Mouse (Mus musculus): ENCODE results near the gene Slf1. TPM values are rescaled to one million over a fixed set of nuclear protein-coding genes. Genes with fewer than 3 reads are reported as not detected.

Gene Slf1
- polyA plus RNA-seq, 1 experiment from 2014 or later = 56.9 TPM

DNA sequence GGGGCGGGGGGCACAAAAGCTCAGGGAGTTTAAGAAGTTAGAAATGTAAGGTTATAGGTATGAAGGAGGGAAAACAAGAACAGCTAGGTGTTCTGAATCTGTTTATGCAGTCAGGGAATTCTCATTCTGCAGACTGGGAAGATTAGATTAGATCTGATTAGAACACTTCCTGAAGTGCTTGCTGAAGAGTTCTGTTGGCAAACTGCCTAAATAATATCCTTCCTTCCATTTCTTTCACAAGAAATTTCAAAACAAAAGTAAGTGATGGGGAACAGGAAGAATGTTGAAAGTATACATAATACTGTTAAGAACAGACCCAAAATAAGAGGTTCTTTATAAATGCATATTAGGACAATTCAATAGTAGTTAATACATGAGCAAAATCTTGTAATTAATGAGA is 72.1 kb downstream of the Slf1 start:
- H3K27me3 ChIP-seq = no peaks in the 10 kb centered on the region
- H3K9me3 ChIP-seq = no peaks in the 10 kb centered on the region
- no peak overlapping the region for H3K9ac ChIP-seq (replicated peaks)
- peaks cover 15% of the 10 kb centered on the region for H3K36me3 ChIP-seq
- H3K27ac ChIP-seq = no peak overlapping the region
- WGBS = 91% methylated on average over 1 of the region's 1 CpGs
- H3K4me3 ChIP-seq (replicated peaks) = no peak overlapping the region
- no peak for ATAC-seq (ENCODE audit: insufficient number of reproducible peaks, insufficient read depth, low FRiP score, low TSS enrichment, low read depth)
- no peak overlapping the region for H3K4me2 ChIP-seq
- no peaks in the 10 kb centered on the region for H3K4me1 ChIP-seq (replicated peaks)

DNA sequence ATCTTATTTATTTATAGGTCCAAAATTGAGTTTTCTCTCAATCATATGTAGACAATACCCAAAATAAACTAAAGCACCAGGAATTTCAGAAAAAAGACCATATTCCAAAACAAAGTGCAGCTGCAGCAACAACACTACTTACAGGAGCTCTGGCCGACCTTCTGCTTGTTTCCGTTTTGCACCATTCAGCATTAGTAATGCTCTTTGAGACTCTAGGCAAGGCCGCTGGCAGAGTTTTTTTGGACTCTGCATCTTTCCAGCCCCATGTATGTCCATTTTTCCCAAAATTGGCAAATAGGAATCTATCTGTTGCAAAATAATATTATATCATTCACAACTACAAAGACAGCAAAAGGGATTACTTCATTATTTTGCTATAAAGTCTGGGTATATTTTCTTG is 85.5 kb downstream of the Slf1 start:
- Histone ChIP-seq H3K4me3 (replicated peaks) (no peak overlapping the region), H3K4me1 (replicated peaks) (no peaks in the 10 kb centered on the region), H3K36me3 (peaks cover 8% of the 10 kb centered on the region; the same call in 1 of the 2 replicates), H3K27me3 (no peaks in the 10 kb centered on the region), H3K9ac (replicated peaks) (no peak overlapping the region), H3K4me2 (no peak overlapping the region), H3K9me3 (no peaks in the 10 kb centered on the region), H3K27ac (no peak overlapping the region)
- WGBS = 92% methylated on average over 3 of the region's 3 CpGs
- ATAC-seq (ENCODE audit: insufficient number of reproducible peaks, insufficient read depth, low FRiP score, low TSS enrichment, low read depth) = no peak

DNA sequence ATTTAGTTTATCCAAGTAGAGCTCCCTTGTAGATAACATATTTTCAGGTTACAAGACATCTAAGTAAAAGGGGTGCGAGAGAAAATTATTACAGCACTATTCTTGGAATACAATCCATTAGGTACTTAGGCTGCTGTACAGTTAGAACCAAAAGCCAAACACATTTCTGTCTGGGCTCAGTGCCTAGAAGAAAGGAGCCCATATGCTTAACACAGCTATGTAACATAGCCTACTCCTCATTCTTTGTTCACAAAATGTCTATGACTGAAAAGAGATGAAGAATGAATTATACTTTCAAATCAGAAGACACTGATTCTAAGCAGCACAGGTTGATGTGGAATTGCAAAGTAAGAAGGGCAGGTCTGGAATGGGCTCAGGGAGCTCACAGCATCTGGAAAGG is 86.8 kb downstream of the Slf1 start:
- ATAC-seq (ENCODE audit: insufficient number of reproducible peaks, insufficient read depth, low FRiP score, low TSS enrichment, low read depth) = no peak
- H3K27me3 ChIP-seq = no peaks in the 10 kb centered on the region
- 90% methylated on average over 1 of the region's 1 CpGs for WGBS

DNA sequence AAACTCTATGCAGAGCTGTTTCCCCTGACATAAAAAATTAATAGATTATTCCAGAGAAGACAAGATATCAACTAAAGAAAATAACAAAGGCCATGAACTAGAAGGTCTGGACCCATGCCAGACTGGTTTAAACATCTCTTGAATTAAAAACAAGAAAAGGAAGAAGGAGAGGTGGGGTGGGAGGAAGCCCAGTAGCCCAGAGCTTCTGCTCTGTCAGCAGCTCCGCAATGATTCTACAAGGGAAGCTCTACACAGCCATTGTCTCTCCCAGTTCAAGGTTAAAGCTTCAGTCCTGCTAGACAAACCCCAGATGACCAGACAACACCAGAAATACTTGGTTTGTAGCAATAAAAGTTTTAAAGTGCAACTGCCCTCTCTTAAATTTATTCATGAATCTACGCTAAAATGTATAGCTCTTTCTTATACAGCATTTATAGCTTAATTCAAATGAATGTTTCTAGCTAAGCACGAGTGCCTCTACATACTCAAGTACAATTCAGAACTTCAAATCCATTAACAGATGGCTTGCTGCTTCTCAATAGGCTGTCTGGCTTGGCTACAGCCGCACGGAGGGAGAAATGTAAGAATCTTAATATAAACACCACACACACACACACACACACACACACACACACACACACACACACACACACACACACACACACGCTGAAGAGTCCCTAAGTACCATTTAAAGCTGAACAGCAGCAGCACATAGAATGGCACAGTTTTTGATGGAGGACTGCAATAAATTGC is 87.9 kb downstream of the Slf1 start:
- Histone ChIP-seq H3K27ac (no peak overlapping the region), H3K4me3 (replicated peaks) (no peak overlapping the region), H3K36me3 (peaks cover 8% of the 10 kb centered on the region; the same call in 1 of the 2 replicates), H3K4me1 (replicated peaks) (peaks cover 2% of the 10 kb centered on the region; the same call in 1 of the 2 replicates), H3K4me2 (no peak overlapping the region), H3K9ac (replicated peaks) (no peak overlapping the region), H3K27me3 (no peaks in the 10 kb centered on the region), H3K9me3 (no peaks in the 10 kb centered on the region)
- WGBS = 79% methylated on average over 6 of the region's 6 CpGs
- ATAC-seq (ENCODE audit: insufficient number of reproducible peaks, insufficient read depth, low FRiP score, low TSS enrichment, low read depth) = no peak

More for the DNA sequence above, 86.8 kb downstream of the Slf1 start:
- H3K9ac ChIP-seq (replicated peaks) = no peak overlapping the region
- H3K4me1 ChIP-seq (replicated peaks) = peaks cover 2% of the 10 kb centered on the region; the same call in 1 of the 2 replicates
- H3K4me2 ChIP-seq = no peak overlapping the region
- no peak overlapping the region for H3K27ac ChIP-seq
- no peak overlapping the region for H3K4me3 ChIP-seq (replicated peaks)
- H3K36me3 ChIP-seq = peaks cover 8% of the 10 kb centered on the region; the same call in 1 of the 2 replicates
- H3K9me3 ChIP-seq = no peaks in the 10 kb centered on the region

DNA sequence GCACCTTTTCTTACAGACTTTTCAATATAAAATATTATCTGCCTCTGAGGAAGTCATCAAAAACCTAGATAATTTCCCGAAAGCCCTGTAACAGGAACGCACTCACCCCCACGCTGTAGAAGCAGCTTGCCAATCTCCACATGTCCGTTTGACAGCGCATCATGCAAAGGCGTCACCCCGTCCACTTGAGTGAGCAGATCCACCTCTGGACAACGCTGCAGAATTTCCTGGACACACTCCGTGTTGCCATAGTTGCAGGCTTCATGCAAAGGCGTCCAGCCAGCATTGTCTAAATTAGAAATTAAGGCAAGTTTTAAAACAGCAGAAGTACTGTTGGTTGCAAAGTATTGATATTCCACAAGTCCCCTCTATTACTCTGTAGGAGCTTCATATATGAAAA is 88.9 kb downstream of the Slf1 start:
- Histone ChIP-seq H3K4me1 (replicated peaks) (peaks cover 2% of the 10 kb centered on the region; the same call in 1 of the 2 replicates), H3K27me3 (no peaks in the 10 kb centered on the region), H3K36me3 (peaks cover 12% of the 10 kb centered on the region; the same call in 1 of the 2 replicates), H3K9ac (replicated peaks) (no peak overlapping the region), H3K4me2 (no peak overlapping the region), H3K4me3 (replicated peaks) (no peak overlapping the region), H3K9me3 (no peaks in the 10 kb centered on the region), H3K27ac (no peak overlapping the region)
- 90% methylated on average over 10 of the region's 10 CpGs for WGBS
- ATAC-seq (ENCODE audit: insufficient number of reproducible peaks, insufficient read depth, low FRiP score, low TSS enrichment, low read depth) = no peak

DNA sequence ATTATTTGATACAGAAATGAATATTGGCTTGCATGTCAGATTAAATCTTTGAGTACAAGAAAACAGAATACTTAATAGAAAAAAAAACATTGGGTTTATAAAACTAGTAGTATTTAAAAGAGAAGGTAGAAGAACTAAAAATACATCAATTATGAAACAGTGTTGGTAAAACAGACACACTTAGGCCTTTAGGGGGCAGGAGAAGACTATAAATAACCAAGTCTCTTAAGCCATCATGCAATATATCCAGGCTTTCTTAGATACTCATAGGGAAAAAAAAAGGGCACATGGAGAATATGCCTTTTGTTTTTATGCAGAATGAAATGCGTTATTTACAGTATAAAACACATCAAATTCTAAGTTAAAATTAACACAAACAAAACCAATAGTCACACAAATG is 89.9 kb downstream of the Slf1 start:
- no peak for ATAC-seq (ENCODE audit: insufficient number of reproducible peaks, insufficient read depth, low FRiP score, low TSS enrichment, low read depth)
- H3K36me3 ChIP-seq = peaks cover 12% of the 10 kb centered on the region; the same call in 1 of the 2 replicates
- 100% methylated on average over 1 of the region's 1 CpGs for WGBS
- H3K9ac ChIP-seq (replicated peaks) = no peak overlapping the region
- H3K4me3 ChIP-seq (replicated peaks) = no peak overlapping the region
- H3K4me2 ChIP-seq = no peak overlapping the region
- H3K9me3 ChIP-seq = no peaks in the 10 kb centered on the region
- no peaks in the 10 kb centered on the region for H3K27me3 ChIP-seq
- H3K4me1 ChIP-seq (replicated peaks) = peaks cover 2% of the 10 kb centered on the region; the same call in 1 of the 2 replicates
- no peak overlapping the region for H3K27ac ChIP-seq

DNA sequence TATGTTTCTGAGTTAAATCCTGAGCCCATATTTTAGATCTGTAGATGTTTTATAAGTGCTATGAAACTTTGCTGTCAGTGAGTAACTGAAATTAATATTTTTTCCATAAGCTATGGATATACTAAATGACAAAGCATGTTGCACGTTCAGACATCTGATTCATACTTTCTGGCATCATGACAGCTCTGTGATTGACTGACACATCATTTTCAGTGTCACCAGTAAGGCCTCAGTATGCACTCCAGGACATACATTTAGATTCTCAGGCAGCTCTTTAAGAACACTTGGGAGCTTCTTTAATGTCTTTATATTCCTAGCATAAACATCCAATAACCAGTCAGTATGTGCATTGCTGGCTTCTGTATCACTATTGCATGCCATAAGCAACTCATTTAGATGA is 91.9 kb downstream of the Slf1 start:
- Histone ChIP-seq H3K4me1 (replicated peaks) (peaks cover 2% of the 10 kb centered on the region; the same call in 1 of the 2 replicates), H3K9me3 (no peaks in the 10 kb centered on the region), H3K36me3 (peaks cover 9% of the 10 kb centered on the region; the same call in 1 of the 2 replicates), H3K27me3 (no peaks in the 10 kb centered on the region), H3K9ac (replicated peaks) (no peak overlapping the region), H3K4me3 (replicated peaks) (no peak overlapping the region), H3K4me2 (no peak overlapping the region), H3K27ac (no peak overlapping the region)
- no peak for ATAC-seq (ENCODE audit: insufficient number of reproducible peaks, insufficient read depth, low FRiP score, low TSS enrichment, low read depth)
- WGBS = 78% methylated on average over 1 of the region's 1 CpGs

DNA sequence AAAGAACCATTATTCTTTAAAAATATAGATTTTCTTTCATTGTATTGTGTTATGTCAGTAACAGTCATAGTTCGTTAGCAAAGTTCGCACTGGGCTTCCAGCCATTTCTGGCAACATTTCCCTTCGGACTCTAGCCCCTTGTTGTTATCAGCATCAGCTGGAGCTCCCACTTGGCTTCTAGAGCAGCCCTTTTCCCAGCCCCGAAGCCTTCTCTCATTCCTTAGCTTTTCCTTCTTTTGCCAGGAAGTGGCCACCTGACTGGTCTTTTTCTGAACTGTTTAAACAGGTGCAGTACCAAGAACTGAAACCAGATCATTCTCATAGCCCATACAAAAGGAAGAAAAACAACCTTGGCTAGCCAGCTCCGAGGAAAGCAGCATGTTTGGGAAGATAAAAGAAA is 105.7 kb downstream of the Slf1 start:
- H3K27me3 ChIP-seq = no peaks in the 10 kb centered on the region
- no peaks in the 10 kb centered on the region for H3K4me1 ChIP-seq (replicated peaks)
- H3K4me3 ChIP-seq (replicated peaks) = no peak overlapping the region
- no peak for ATAC-seq (ENCODE audit: insufficient number of reproducible peaks, insufficient read depth, low FRiP score, low TSS enrichment, low read depth)
- H3K9ac ChIP-seq (replicated peaks) = no peak overlapping the region
- H3K9me3 ChIP-seq = no peaks in the 10 kb centered on the region
- no peak overlapping the region for H3K27ac ChIP-seq
- no peak overlapping the region for H3K4me2 ChIP-seq
- no peaks in the 10 kb centered on the region for H3K36me3 ChIP-seq
- WGBS = 78% methylated on average over 5 of the region's 5 CpGs

DNA sequence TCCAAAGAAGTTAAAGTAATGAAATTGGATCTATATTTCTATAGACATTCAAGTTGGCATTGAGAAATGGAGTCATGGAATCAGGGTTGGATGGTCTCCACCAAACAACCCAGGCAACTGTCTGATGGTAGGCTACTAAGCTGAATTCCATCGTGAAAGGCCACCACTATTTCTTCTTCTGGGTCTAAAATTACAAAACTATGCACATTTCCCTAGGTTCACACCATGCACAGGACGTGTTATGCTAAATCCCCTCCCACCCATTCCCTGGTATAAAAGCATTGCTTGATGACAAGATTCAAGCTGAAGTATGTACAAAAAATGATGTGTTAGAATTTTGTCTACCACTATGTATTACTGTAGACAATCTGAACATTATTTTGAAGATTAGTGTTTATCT is 116.4 kb downstream of the Slf1 start:
- H3K4me2 ChIP-seq = no peak overlapping the region
- ATAC-seq (ENCODE audit: insufficient number of reproducible peaks, insufficient read depth, low FRiP score, low TSS enrichment, low read depth) = no peak
- H3K9me3 ChIP-seq = no peaks in the 10 kb centered on the region
- H3K9ac ChIP-seq (replicated peaks) = no peak overlapping the region
- no peaks in the 10 kb centered on the region for H3K36me3 ChIP-seq
- H3K4me1 ChIP-seq (replicated peaks) = no peaks in the 10 kb centered on the region
- H3K27ac ChIP-seq = no peak overlapping the region
- H3K27me3 ChIP-seq = no peaks in the 10 kb centered on the region
- 80% methylated on average over 2 of the region's 2 CpGs for WGBS
- H3K4me3 ChIP-seq (replicated peaks) = no peak overlapping the region

DNA sequence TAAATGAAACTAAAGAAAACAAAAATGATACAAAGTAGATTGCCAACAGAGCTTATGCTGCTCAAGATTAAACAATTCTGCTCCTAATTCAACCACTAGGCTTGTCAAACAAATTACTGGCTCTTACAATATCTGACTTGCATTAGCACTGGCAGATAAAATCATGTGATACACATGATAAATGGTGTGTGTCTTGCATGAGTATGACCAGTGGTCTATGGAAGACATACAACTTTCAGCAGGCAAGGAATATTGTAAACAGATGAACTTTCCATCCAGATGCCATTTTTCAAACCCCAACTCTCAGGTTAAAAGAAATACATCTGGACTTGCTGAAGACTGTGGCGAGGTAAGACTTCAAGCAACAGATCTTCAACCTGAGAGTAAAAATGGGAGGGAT is 131.6 kb downstream of the Slf1 start:
- 62% methylated on average over 1 of the region's 1 CpGs for WGBS
- H3K27me3 ChIP-seq = no peaks in the 10 kb centered on the region
- peaks cover 14% of the 10 kb centered on the region; the same call in 1 of the 2 replicates for H3K4me1 ChIP-seq (replicated peaks)
- peak overlapping the region; percentile 29; the same call in 1 of the 2 replicates for H3K27ac ChIP-seq
- no peak overlapping the region for H3K9ac ChIP-seq (replicated peaks)
- H3K4me2 ChIP-seq = no peak overlapping the region
- H3K4me3 ChIP-seq (replicated peaks) = no peak overlapping the region
- no peaks in the 10 kb centered on the region for H3K36me3 ChIP-seq
- H3K9me3 ChIP-seq = no peaks in the 10 kb centered on the region
- no peak for ATAC-seq (ENCODE audit: insufficient number of reproducible peaks, insufficient read depth, low FRiP score, low TSS enrichment, low read depth)

DNA sequence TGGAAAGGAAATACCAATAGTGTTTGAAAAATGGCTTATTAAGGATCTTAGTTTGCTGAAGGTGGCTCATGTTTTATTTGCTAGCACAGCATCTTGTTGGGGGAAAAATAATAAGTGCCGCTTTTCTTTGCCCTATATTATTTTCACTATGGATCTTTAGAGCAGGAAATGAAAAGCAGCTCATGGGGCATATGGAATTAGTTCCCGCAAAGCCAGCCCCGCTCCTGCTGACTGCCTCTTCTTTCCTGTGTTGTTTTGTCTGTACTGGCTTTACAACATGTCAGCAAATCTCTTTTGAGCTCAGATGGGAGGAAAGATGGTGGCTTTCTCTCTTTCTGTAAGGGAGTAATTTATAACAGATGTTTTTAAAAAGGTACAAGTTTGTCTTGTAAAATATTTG is 132.6 kb downstream of the Slf1 start:
- Histone ChIP-seq H3K9ac (replicated peaks) (no peak overlapping the region), H3K9me3 (no peaks in the 10 kb centered on the region), H3K4me1 (replicated peaks) (peaks cover 14% of the 10 kb centered on the region; the same call in 1 of the 2 replicates), H3K27ac (0 out of 2 replicates have a peak overlapping the region, but pooled peaks have one; percentile 31), H3K4me3 (replicated peaks) (no peak overlapping the region), H3K36me3 (no peaks in the 10 kb centered on the region), H3K27me3 (no peaks in the 10 kb centered on the region), H3K4me2 (no peak overlapping the region)
- 15% methylated on average over 3 of the region's 3 CpGs for WGBS
- no peak for ATAC-seq (ENCODE audit: insufficient number of reproducible peaks, insufficient read depth, low FRiP score, low TSS enrichment, low read depth)

All from limb, embryonic 12.5 days (tissue).